Mouse (Mus musculus) frontal cortex, postnatal 25 days (tissue): ENCODE measurements at regions not wholly inside any gene's neighbourhood (a gene's known extent, or its start where the extent isn't known, plus 50 kb on each side); places are given as distances from the start of the nearest gene placed in this dataset.

Experiments used
- DNase-seq, 2 experiments: peaks; one replicate each; pipeline ENCODE4 v3.0.0; 2022; ENCODE audit warnings: low spot score in 2 of 2

DNA sequence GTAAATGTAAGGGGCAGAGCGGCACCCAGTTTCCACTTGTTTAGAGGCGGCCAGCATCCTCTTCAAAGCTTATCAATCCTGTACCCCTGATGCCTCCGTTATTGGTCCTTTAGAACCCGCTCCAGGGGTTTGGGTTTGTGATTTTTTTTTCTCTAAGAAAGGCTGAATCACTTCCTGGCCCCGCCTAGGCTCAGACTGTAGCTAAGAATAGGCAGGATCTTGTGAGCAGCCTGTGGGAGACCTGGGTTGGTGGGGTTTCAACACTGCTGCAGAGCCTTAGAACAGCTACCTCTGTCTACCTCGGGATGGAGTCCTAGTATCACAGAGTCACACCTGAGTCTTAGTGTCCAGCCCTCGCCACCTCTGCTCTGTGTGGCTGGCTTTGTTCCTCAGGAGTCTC lies 327.9 kb downstream of the Matn1 start:
- no peak for DNase-seq

DNA sequence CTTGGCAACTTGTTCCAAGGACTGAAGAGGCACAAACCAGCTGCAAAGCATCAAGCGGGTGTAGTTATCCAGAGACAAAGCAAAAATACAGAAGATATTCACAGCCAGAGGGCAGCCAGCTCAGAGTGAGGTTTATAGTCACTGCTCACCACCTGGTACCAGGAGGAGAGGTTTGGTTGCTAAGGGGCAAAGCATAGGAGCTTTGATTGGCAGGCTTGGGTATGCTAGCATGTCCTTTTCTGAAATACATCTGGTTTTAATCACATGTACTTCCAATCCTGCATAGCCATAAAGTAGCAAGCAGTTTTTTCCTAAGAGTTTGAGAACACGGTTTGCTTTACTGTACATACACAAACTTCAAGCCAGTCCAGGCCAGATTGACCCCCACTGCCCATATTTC lies 349.4 kb downstream of the Matn1 start:
- no peak for DNase-seq

DNA sequence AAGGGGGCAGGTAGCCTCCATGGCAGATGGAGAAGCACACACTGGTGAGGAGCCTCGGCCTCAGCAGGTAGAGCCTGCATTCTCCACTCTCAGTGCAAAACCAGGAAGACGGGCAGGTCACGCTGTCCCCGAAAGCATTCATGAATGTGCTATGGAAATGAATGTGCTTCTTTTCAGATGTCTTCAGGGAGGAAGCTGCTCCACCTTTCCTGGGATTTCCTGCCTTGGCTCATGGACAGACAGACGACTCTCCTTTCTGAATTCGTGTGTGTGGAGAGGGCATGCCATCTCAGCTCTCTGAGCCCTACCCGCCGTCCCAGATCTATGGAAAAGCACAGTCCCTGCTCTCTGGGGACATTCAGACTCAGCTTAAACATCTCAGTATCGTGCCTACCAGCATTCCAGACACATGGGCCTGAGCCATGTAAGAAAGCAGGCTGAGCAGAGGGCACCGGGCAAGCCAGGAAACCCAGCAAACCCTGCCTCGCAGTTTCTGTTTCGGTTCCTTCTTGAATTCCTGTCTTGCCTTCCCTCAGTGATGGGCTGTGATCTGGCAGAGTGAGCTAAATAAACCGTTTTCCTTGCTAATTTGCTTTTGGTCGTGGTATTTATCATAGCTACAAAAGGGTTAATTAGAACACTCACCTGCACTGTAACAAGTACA lies 354.0 kb downstream of the Matn1 start:
- DNase-seq: no peak

DNA sequence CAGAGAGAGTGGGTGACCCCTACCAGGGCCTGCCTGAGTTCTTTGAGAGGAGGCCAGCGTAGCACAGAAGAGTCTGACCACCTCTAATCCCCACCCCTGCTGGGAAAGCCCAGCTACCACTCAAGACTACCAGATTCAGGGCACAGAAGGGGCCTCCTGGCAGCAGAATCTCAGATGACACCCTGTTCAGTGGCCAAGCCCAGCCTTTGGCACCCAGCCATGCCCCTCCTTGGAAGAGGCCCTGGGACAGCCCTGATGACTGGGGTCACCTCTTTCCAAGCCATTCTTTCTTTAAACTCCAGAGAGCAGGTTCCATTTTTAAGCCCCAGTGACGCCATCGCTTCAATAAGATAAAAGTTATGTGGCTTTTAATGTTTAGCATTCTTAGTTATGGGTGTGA lies 359.8 kb downstream of the Matn1 start:
- no peak for DNase-seq

DNA sequence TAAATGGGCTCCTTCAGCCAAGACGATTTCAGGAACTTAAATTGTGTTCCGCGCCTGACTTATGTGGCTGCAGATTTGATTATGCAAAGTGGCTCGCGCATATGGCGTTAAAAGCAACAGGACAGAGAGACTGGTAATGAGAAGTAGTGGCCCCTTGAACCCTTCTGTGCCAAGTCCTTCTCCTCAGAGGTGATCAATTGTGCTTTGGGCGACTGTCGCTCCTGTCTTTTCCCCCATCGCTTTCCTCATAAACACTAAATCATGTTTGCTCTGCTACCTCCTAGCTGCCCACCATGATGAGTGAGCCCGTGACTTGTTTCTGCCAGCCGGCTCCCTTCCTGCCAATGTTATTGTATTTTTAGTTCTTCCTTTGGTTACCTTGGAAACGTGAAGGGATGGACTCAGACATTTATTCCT lies 360.2 kb downstream of the Matn1 start:
- DNase-seq: peak; percentile 21 to 22

DNA sequence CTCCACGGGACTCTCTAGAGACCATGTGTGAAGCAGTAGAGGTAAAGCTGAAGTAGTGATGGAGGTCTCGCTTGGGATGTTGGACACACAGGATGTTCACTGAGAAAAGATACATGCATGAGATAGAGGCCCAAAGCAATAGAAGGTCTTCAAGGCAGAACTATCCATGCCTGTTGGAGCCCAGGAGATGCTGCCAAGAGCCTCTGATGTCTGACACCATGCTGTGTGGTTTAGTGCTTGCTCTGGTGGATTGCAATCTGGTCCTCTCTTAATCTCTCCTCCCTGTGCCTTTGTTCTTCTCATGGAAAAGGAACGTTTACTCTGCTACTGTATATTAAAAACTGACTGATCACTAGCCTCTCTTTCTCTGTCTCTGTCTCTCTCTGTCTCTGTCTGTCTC lies 370.0 kb downstream of the Matn1 start:
- DNase-seq: no peak

DNA sequence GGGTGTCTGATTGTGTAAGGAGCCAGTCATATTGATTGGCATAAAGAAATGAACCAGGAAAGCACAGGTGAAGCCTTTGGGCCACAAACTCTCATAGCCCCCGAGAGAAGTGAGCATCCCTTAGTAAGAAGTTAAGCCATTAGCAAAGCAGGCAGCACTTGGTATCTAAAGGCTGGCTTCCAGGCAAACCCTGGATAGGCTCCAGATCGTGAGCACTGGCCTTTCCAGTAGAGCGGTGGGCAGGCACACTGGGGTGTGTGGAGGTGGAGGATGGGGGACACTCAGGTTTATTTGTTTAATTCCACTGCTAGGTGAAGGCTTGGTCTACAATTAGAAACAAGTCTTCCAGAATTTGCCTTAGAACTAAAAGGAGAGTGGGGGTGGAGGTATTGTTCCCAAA lies 371.9 kb downstream of the Matn1 start:
- no peak for DNase-seq

DNA sequence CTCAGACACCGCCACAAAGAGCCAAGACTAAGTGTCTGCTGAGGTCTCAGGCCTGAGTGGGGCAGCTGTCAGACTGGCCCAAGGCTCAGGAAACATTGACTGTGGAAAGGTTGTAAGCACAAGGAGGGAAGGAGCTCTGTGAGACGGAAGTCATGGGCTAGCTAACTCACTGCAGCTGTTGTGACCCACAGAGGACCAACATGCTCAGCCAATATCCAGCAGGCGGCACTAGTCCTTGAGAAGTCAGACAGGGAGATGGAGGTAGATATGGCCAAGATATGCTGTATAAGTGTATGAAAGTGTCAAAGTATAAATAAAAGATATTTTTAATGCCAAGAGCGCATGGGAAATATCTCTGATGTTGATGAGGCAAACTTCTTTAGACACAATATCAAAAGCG lies 378.1 kb downstream of the Matn1 start:
- no peak for DNase-seq

DNA sequence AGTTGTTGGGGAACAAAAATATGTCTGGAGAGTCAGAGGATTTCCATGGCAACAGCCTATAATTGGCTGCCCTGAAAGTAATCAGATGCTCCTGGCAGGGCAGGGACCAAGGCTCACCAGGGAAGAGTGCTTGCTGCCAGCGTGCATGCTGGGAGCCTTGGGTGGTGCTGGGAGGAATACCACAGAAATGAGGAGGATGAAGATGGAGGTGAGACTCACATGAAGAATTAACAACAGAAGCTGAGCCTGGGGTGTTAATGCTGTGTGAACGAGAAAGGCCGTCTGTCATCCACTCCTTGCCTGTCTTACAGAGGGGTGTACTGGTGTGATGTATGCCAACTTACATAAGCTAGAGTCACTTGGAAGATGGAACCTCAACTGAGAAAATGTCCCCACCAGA lies 380.3 kb downstream of the Matn1 start:
- DNase-seq: no peak

DNA sequence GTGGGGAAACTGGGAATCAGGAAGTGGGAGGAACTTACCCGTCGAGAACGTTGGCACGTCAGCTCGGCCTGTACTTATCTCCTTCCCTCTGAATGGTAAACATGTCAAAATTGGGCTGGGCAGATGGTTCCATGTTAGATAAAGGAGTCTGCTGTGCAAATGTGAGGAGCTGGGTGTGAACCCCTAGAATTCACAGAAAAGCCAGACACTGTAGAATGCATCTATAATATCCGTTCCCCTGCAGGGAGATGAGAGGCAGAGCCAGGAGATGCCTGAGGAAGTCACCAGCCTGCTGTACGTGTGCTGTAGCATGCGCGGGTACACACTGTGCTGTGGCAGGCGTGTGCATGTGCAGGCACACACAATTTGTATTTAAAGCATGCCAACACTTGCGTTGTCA lies 381.0 kb downstream of the Matn1 start:
- DNase-seq: no peak

DNA sequence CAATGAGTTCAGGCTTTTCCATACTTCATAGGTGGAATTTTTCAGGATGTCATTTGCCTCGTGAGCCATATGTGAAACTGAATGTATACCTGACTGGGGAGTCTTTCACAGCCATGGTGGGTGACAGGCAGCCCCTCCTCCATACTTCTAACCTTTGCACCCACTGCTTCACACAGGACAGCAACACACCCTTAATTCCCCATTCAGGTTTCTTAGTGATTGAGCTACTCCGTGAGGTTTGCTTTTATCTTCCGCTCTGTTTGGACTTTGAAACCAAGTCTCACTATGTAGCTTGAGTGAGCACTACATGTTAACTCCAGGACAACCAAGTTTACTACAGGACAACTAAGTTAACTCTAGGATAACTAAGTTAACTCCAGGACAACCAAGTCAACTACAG lies 381.4 kb downstream of the Matn1 start:
- no peak for DNase-seq

DNA sequence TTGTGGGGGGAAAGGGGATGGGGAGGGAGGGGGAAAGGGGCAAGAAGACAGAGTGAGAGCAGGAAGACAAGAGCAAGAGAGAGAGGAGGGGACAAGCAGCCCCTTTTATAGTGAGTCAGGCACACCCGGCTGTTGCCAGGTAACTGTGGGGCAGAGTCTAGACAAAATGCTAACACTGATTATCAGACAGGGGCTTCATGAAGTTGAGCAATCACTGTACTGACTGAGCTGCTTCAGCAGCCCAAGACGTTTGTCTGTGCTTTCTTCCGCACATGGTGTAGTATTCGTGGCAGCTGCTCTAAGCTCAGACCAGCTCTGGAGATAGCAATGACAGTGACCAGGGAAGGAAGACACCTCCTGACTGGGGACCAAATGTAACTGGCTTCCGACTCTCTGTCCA lies 385.2 kb downstream of the Matn1 start:
- no peak for DNase-seq

DNA sequence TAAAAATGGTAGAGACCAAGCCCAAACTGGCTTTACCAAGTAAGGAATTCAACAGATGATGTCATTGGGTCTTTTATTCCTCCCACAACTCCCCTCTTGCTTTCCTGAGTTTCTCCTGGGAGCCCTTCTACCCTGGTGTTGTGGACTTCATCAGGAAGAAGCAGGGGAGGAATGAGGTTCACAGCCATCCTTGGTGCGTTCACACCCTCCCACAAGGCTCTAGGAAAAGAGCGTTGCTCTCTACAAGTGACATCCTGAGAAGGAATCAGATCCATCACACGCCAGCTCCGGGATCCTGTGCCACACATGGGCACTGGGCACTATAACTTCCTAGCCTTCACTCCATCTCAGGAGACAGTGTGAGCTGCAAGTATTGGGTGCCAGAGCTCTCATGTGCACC lies 387.5 kb downstream of the Matn1 start:
- no peak for DNase-seq

DNA sequence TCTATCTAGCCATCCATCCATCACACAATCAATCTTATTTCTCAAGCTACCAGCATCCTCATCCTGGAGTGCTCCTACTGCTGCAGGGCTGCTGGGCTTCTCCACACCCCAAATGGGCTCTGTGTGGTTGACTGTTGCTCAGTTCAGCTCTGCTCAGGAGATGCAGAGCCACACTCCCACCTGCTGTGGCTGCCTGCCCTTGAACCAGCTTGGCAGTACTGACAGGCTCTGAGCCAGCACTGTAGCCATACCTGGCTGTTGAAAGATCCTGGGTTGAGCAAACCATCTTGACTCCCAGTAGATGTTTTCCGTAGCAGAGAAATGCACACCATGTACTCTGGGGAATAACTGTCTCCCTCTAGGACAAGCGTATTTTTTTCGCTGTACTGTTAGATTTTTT lies 392.6 kb downstream of the Matn1 start:
- no peak for DNase-seq

DNA sequence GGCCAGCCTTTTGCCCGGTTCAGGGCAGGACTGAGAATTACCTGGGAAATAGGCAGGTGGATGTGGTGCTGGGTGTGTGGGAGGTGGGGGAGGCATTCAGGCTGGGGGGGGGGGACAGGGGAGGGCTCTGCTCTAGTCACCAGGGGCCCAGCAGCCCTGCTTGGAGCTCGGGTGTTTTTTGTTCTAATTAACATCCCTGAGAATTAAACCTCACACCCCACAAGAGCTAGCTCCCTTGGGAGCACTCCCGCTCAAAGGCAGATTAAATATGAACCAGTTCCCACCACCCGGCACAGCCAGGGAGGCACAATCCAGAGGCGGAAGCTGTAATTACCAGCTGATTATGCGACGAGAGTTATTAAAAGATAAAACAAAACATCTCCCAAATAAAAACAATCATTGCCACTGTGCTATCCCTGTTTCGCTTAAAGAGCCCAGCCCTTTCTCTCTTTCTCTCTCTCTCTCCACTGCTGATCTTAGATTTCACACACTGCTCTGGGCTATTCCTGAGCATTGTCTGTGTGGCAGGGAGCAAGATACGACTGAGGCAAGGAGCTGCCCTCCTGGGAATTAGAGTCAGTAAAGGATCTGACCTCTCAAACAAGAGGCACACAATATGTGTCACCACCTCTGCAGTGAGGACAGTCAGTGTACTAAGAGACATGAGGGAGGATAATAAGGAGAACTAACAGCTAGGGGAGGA lies 397.0 kb downstream of the Matn1 start:
- no peak for DNase-seq

DNA sequence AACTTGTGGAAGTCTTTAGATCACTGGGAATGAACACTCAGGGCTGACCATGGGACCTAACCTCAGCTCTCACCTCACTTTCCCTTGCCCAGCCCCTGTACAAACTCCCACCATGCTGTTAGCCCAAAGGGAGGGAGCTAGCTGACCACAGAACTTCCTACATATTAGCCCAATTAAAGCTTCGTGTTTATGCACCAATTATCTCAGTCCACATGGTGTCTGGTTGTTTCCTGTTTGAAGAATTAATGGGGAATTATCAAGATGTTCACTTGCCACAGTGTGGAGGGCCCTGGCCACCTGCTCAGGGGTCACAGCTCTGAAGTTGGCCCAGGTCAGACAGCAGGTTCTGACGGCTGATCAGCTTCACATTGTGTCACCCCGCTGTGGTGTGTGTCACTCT lies 402.5 kb downstream of the Matn1 start:
- DNase-seq: no peak

DNA sequence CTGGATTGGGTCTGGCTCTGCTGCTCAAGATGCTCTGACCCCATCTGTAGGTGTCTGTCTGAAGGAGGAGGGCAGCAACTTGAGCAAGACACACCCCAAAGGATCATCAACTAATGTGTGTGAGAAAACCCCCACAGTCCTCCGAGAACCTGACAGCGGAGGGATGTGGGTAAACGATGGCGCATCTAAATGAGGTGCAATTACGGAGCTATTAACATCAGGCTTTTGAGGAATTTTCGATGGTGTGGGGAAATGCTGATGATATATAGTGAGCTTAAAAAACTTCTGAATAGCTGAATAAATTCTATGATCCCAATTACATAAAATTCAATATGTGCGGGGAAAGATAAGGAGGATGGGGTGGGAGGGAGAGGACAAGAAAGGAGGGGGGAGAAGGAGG lies 406.1 kb downstream of the Matn1 start:
- no peak for DNase-seq

DNA sequence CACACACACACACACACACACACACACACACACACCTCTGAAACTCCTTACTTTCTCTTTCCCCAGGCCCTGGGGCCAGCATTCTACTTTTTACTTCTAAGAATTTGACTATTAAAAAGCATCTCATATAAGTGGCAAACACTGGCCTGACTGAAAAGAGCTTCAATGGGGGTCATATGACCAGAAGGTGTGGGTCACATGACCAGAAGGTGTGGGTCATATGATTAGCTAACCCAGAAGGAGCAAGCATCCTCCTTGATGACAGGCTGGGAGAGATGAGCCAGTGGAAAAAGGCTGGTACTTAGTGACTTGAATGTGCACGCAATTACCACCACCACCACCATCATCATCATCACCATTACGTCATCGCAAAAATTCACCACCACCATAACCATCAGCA lies 410.7 kb downstream of the Matn1 start:
- DNase-seq: no peak

DNA sequence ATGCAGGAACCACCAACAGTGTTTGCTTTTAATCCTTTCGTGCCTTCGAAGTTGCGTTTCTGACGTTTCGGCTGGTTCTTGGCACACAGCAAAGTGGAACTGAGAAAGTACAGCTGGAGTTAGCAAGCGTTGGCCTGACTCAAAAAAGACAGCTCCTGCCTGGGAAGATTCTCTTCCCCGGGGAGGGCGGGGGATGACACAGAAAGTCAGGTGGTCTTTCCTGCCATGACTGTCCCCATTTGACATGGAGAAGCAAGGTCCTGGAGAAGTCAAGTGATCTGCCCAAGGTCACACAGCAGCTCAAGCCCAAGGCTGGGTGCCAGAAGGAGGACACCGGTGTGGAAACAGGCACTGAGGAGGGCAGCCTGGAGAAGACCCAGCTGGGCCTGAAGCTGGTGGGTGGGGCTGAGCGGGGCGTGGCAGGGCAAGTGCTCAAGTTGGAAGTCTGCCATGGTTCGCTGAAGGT lies 411.4 kb downstream of the Matn1 start:
- peak; percentile 23 to 36 for DNase-seq

DNA sequence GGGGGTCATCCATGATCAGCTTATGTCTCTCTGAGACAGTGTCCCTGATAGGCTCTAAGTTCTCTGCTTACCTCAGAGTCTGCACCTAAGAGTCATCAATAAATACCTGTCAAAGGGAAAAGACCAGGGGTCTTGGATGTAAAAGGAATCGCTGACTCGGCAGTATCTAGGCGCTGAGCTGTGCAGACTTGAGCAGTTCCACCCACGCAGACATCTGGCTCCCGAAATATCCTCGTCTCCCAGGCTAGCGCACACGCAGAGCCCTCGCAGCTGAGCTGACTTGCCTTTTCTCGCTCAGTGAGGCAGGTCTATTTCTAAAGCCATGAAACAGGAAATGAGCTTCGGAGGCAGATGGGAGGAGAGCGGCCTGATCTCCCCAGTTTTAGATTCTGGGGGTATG lies 412.1 kb downstream of the Matn1 start:
- DNase-seq: peak; percentile 37 to 49

DNA sequence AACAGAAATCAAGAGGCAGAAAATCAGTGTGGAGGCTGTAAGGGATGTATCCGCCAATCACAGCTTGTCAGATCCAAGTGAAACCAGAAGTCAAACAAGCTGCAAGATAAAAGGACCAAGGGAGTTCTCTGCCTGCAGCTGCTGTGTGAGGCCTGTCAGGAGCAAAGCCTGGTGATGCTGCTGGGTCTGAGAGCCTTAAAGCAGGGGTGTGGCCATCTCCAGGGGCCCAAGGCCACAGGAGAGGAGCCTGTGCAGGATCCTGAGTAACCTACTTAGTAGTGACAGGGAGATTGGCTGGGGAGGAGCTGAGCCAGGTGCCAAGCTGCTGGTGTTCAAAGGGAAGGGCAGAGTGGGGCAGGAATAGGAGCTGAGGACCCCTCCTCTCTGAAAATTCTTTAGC lies 418.8 kb downstream of the Matn1 start:
- DNase-seq: no peak

DNA sequence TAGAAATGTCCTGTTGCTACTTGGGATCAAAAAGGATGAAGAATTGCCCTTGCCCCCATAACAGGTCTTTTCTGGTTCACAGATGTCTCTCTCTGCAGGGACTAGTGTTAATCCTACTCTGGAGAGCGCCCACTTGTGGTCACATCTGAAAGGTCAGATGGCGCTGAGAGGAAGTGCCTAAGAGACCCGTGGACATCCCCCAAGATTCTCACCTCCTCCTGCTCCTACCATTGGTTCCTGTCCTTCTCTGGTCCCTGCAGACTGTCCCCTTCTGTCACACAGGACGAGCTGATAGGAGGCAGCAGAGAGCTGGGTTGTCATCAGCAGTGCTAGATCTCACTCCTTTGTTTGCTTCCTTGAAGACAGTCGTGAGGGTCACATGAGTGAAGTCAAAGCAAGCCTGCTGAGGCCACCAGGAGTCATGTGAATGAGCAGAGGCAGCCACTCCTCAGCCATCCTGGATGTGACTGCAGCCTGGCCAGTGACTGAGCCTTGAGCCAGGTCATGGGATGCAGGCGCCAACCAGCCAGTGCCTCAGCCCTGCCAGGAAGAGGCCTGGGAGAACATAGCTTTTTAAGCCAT lies 420.6 kb downstream of the Matn1 start:
- DNase-seq: no peak

DNA sequence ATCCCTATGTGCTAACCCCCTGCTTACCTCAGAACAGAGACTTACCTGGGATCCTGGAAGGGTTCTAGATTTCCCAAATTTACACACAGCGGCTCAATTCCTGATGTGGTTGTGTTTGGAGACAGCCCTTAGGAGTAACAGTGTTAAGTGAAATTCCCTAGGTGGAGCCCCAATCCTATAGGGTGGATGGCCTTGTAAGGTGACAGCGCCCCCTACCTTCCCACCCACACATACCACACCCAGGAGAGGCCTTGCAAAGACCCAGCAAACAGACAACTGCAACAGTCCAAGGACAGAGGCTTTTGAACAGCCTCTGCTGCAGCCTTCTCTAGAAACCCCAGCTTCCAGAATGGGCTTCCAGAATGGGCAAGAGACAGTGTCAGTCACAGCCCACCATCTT lies 421.8 kb downstream of the Matn1 start:
- DNase-seq: no peak
